Mouse (Mus musculus) midbrain, embryonic 14.5 days (tissue): ENCODE data around the gene Fbxo31. TPM values are rescaled to one million over a fixed set of nuclear protein-coding genes. Genes with fewer than 3 reads are reported as not detected.
A peak's percentile ranks its signal among the peaks of the same experiment; 100 is the strongest.

Experiments used
- ATAC-seq: fragments of 200-750 bp; cut with Nextera tagmentation; 2 replicates; pipeline ENCODE4 v1.8.0; 2017; ENCODE audit warnings: moderate number of reproducible peaks, moderate library complexity; ENCODE audit not compliant: low FRiP score, low TSS enrichment
- DNase-seq: peaks from one replicate; pipeline ENCODE4 v3.0.0-alpha.2; 2015
- H3K27ac ChIP-seq: fragments of 300-500 bp; sonication (generic); replicated peaks from 2 replicates; pipeline ENCODE4 v1.5.1; 2014; ENCODE audit warnings: mild to moderate bottlenecking, low read depth, low read length, moderate library complexity
- H3K27me3 ChIP-seq: fragments of 300-500 bp; sonication (generic); 2 replicates; pipeline ENCODE4 v1.6.1; 2014; ENCODE audit warnings: low read length, control low read depth, mixed read lengths; ENCODE audit not compliant: control insufficient read depth, insufficient read depth
- H3K36me3 ChIP-seq: fragments of 300-500 bp; sonication (generic); 2 replicates; pipeline ENCODE4 v1.6.1; 2014; ENCODE audit warnings: low read length, control low read depth; ENCODE audit not compliant: control insufficient read depth, insufficient read depth
- H3K4me1 ChIP-seq: fragments of 300-500 bp; sonication (generic); 2 replicates; pipeline ENCODE4 v1.6.1; 2014; ENCODE audit warnings: mild to moderate bottlenecking, antibody characterized with exemption, low read length, control low read depth; ENCODE audit not compliant: control insufficient read depth, insufficient read depth
- H3K4me2 ChIP-seq: fragments of 300-500 bp; sonication (generic); 2 replicates; pipeline ENCODE4 v1.6.1; 2014; ENCODE audit warnings: mild to moderate bottlenecking, low read length, moderate library complexity
- H3K4me3 ChIP-seq: fragments of 300-500 bp; sonication (generic); replicated peaks from 2 replicates; pipeline ENCODE4 v1.5.1; 2014; ENCODE audit warnings: low read depth, low read length
- H3K9ac ChIP-seq: fragments of 300-500 bp; sonication (generic); replicated peaks from 2 replicates; pipeline ENCODE4 v1.6.1; 2014; ENCODE audit warnings: mild to moderate bottlenecking, low read length, moderate library complexity
- H3K9me3 ChIP-seq: fragments of 300-500 bp; sonication (generic); 2 replicates; pipeline ENCODE4 v1.6.1; 2016; ENCODE audit warnings: low read length, control low read depth, mixed read lengths; ENCODE audit not compliant: control insufficient read depth
- WGBS: fragments of 180-500 bp; shearing (Covaris S2); extraction: QIAGEN DNeasy Blood & Tissue Kit; methylation state at CpG from one replicate; pipeline ENCODE4 v1.1.7; 2014; 5-methylcytosine and 5-hydroxymethylcytosine counted together
- polyA plus RNA-seq: library from polyadenylated mRNA; unstranded; fragments of >200 nt; fragmentation: Nextera tagmentation; extraction: Ambion mirVana; gene quantifications from 2 replicates; pipeline ENCODE4 v1.2.1, GENCODE M21; 2014

Fbxo31 gene
- polyA plus RNA-seq, 1 experiment from 2014 or later: 26.7 TPM

DNA sequence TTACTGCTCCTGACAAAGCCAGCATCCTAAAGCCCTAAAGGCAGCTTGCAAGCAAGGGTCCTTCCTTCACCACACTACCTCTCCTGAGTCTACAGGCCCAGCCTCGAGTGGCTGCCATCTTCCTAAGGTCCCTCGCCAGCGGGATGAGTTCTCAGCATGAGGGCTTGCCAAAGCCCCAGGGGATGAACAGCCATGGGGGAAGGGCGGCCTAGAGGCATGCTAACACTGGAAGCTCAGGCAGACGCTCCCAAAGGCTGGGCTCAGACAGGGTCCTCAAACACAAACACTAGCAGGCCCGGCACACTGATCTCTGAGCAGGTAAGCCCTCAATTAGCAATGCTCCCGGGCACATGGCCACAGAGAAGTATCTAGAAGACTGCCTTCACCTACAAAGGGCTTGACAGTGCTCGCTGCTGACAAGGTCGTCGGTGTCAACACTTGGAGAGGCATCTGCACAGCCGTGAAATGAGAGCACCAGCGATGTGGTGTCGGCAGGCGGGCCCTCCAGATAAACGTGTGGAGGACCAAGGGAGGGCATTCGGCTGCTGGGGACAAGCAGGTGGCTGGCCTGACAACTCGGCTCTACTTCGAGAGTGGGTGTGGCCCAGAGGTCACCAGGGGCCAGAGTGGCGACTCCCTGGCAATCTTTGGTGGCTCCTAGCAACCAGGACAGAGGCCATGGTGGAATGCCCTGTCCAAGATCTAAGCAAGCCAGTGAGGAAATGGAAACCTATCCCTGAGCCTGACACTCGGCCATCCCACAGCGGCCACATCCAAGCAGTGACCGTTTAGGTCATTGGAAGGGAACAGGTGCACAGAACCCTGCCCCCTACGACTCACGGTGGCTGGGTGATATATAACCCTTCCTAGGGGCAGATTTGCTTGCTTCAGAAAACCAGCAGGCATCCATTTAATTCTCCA lies 27.3 kb downstream of the Fbxo31 start:
- Histone ChIP-seq H3K4me1 (no peaks in the 10 kb centered on the region), H3K27ac (no peak overlapping the region), H3K9me3 (no peaks in the 10 kb centered on the region), H3K27me3 (no peaks in the 10 kb centered on the region), H3K4me3 (no peak overlapping the region), H3K36me3 (peaks cover 64% of the 10 kb centered on the region), H3K9ac (no peak overlapping the region), H3K4me2 (no peak overlapping the region)
- 59% methylated on average over 24 of the region's 24 CpGs for WGBS
- DNase-seq (no peak), ATAC-seq (no peak)

DNA sequence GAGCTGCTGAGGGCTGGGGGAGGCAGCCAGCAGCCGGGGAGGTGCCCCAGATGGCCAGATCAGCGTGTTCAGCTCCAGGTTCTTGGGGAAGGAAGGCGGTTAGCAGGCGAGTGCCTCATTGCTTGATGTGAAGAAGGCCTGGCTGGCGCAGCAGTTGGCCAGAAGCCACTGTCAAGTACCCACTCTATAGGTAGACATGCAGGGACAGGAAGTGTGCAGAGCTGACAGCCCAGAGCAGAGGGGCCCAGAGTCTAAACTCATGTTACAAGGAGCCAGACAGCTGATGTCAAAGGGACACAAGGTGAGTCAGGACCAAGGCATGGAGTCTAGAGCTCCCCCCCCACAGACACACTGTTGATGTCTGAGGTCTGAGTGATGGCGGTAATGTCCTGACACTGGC lies 28.6 kb downstream of the Fbxo31 start:
- Histone ChIP-seq H3K4me1 (no peaks in the 10 kb centered on the region), H3K4me2 (no peak overlapping the region), H3K27ac (no peak overlapping the region), H3K27me3 (no peaks in the 10 kb centered on the region), H3K9me3 (no peaks in the 10 kb centered on the region), H3K9ac (no peak overlapping the region), H3K4me3 (no peak overlapping the region), H3K36me3 (peaks cover 56% of the 10 kb centered on the region)
- WGBS: 91% methylated on average over 6 of the region's 6 CpGs
- DNase-seq (no peak), ATAC-seq (no peak)

DNA sequence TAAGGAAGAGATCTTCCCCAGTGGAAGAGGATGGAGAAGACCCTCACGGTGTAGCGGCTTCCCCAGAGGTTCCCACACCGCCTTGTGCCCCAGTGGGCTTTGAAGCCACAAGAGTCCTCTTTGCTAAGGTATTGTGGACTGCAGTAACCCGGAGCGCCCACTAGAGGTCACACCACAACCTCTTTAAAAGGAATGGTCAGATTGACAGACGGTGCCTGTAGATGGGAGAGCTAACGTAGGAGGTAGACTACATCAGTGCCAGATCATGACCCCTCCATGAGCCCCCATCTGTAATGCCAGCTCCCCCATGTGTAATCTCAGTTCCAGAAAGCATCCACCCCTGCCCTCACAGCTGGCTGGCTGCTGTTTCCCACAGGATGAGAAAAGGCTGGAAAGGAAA lies 31.5 kb downstream of the Fbxo31 start:
- Histone ChIP-seq H3K4me1 (no peaks in the 10 kb centered on the region), H3K9me3 (no peaks in the 10 kb centered on the region), H3K4me2 (no peak overlapping the region), H3K4me3 (no peak overlapping the region), H3K9ac (no peak overlapping the region), H3K36me3 (peaks cover 27% of the 10 kb centered on the region), H3K27ac (no peak overlapping the region), H3K27me3 (no peaks in the 10 kb centered on the region)
- DNase-seq: peak; percentile 91
- ATAC-seq: no peak; the same call in 1 of the 2 replicates
- WGBS: 4% methylated on average over 7 of the region's 7 CpGs

DNA sequence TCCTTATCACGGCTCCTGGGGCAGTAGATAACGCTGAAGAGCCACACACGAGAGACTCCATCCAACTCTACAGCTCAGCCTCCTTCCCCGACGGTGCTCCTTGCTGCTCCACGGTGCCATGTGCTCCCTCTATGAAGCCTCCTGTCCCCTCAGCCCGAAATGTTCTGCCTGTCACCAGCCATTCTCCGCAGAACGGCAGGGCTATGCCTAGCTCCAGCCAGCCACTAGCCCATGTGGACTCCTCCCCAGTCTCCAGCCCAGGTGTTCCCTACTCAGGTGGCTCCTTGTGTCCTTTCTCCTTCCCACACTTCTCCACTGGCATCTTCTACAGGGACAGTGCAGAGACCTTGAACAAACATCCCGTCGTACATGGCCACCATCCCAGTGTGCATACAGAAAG lies 33.7 kb downstream of the Fbxo31 start:
- Histone ChIP-seq H3K9ac (no peak overlapping the region), H3K9me3 (no peaks in the 10 kb centered on the region), H3K27me3 (no peaks in the 10 kb centered on the region), H3K4me2 (no peak overlapping the region), H3K36me3 (peaks cover 6% of the 10 kb centered on the region; the same call in 1 of the 2 replicates), H3K4me1 (no peaks in the 10 kb centered on the region), H3K4me3 (no peak overlapping the region), H3K27ac (no peak overlapping the region)
- 78% methylated on average over 11 of the region's 11 CpGs for WGBS
- ATAC-seq: no peak
- no peak for DNase-seq

DNA sequence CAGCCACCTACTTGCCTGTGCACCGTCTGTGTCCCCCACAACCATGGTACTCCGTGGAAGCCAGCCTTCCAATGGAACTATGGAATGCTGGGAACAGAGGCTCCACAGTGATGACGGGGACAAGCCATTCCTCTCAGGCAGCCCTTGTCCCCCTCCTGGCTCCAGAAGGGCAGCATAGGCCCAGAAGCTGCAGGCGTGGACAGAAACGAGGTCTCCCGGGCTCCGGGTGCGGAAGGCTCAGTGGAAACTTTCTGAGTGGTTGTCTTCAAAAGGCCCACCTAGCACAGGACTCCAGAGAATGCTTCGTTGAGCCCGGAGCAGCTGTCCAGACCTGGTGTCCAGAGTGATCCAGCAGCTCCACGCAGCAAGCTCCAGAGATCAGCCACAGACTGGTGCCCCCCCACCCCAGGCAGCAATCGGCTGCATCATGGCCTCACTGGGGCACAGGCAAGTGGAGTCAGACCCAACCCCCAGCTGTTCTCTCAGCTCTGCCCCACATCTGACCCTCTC lies 34.3 kb downstream of the Fbxo31 start, which contains the start of gene 1700018B08Rik:
TSS of gene 1700018B08Rik (minus strand) at position 45 of the 510 bp plus-strand sequence.
- no peak within 1 kb of the TSS for H3K4me2 ChIP-seq
- H3K27me3 ChIP-seq: no peaks in the 10 kb centered on the region
- no peaks in the 10 kb centered on the region; the same call in 1 of the 2 replicates for H3K36me3 ChIP-seq
- H3K4me3 ChIP-seq: no peak within 1 kb of the TSS
- H3K9me3 ChIP-seq: no peaks in the 10 kb centered on the region
- H3K4me1 ChIP-seq: no peaks in the 10 kb centered on the region
- WGBS: 84% methylated on average over 12 of the region's 12 CpGs
- no peak within 1 kb of the TSS for H3K27ac ChIP-seq
- DNase-seq: no peak
- no peak for ATAC-seq
- H3K9ac ChIP-seq: no peak within 1 kb of the TSS

DNA sequence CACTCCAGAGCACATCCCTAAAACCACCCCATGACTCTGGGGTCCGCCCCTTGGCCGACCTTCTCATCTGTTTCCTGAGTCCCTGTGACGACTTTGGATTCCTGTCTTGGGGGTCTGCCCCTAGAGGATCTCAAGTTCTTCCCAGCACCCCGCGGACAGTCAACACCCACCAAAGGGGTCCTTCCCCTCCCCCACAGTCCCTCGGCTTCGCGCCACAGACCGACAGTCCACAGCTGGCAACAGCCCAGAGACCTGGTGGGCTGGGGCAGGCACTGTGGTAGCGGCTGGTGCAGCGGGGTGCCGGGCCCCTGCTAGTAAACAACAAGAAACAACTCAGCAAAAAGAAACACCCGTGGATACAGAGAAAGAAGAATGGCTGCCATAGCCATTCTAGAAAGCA lies 35.7 kb downstream of the Fbxo31 start:
- H3K36me3 ChIP-seq: no peaks in the 10 kb centered on the region
- no peak overlapping the region for H3K4me3 ChIP-seq
- no peak for ATAC-seq
- no peak overlapping the region for H3K4me2 ChIP-seq
- 52% methylated on average over 13 of the region's 13 CpGs for WGBS
- no peak overlapping the region for H3K27ac ChIP-seq
- DNase-seq: no peak
- H3K27me3 ChIP-seq: no peaks in the 10 kb centered on the region
- no peak overlapping the region for H3K9ac ChIP-seq
- no peaks in the 10 kb centered on the region for H3K9me3 ChIP-seq
- no peaks in the 10 kb centered on the region for H3K4me1 ChIP-seq

DNA sequence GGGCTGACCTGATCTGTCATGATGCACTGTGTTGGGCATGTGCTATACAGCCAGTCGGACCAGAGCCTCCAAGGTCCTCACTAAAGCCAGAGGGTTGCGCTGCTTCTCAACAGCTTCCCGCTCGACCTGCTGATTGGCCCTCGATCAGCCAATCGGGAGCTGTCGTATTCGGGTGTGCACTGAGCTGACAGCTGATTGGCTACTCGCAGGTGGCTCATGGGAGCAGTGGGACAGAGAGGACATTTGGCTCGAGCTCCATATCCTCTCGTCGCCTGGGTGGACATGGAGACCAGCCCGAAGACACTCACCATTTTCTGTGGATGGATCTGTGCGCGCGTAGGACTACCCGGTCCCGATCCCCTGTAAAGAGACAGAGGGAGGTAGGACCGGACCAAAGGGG lies 36.7 kb downstream of the Fbxo31 start:
- WGBS: 86% methylated on average over 19 of the region's 19 CpGs
- no peaks in the 10 kb centered on the region for H3K9me3 ChIP-seq
- H3K27me3 ChIP-seq: no peaks in the 10 kb centered on the region
- no peaks in the 10 kb centered on the region for H3K36me3 ChIP-seq
- no peak for ATAC-seq
- no peaks in the 10 kb centered on the region for H3K4me1 ChIP-seq
- no peak overlapping the region for H3K27ac ChIP-seq
- H3K4me2 ChIP-seq: no peak overlapping the region
- H3K9ac ChIP-seq: no peak overlapping the region
- no peak for DNase-seq
- no peak overlapping the region for H3K4me3 ChIP-seq

DNA sequence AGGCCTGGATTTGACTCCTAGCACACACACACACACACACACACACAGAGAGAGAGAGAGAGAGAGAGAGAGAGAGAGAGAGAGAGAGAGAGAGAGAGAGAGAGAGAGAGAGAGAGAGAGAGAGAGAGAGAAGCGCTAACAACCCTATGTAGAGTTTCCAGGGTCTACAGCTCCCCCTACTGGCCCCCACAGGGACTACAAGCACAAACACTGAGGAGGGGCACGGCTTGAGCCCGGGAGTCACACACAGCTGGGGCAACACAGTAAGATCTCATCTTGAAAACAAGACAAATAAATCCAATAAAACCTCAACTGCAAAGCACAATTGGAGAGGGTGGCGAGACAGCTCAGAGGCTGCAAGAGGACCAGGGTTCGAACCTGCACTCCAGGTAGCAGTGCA lies 46.2 kb downstream of the Fbxo31 start:
- H3K36me3 ChIP-seq: no peaks in the 10 kb centered on the region
- no peak overlapping the region for H3K27ac ChIP-seq
- H3K27me3 ChIP-seq: no peaks in the 10 kb centered on the region
- ATAC-seq (no peak), DNase-seq (peak; percentile 44)
- no peaks in the 10 kb centered on the region for H3K9me3 ChIP-seq
- no peak overlapping the region for H3K4me3 ChIP-seq
- no peak overlapping the region for H3K4me2 ChIP-seq
- no peak overlapping the region for H3K9ac ChIP-seq
- 48% methylated on average over 5 of the region's 5 CpGs for WGBS
- no peaks in the 10 kb centered on the region for H3K4me1 ChIP-seq

DNA sequence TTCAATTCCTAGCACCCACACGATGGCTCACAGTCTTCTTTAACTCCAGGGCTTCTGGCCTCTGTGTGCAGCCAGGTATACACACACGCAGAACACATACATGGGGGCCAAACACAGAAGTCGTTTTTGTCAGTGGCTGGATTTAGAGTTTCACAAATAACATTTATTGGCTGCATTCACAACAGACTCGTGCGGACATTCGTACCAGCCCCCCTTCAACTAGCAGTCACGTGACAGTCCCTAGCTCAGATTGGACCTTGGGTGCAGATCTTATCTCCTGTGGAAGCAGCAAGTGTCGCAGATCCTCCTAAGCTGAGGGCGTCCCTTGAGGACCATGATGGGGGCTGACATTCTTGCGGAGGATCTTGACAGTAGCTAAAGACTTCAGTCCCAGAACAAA lies 48.0 kb downstream of the Fbxo31 start:
- no peaks in the 10 kb centered on the region for H3K4me1 ChIP-seq
- WGBS: 84% methylated on average over 10 of the region's 10 CpGs
- no peak overlapping the region for H3K4me2 ChIP-seq
- DNase-seq (no peak), ATAC-seq (no peak)
- no peak overlapping the region for H3K9ac ChIP-seq
- no peaks in the 10 kb centered on the region for H3K36me3 ChIP-seq
- H3K27ac ChIP-seq: no peak overlapping the region
- H3K9me3 ChIP-seq: no peaks in the 10 kb centered on the region
- H3K27me3 ChIP-seq: no peaks in the 10 kb centered on the region
- no peak overlapping the region for H3K4me3 ChIP-seq
